Mouse (Mus musculus) cerebellum, postnatal 4 days (tissue): ENCODE measurements at regions not wholly inside any gene's neighbourhood (a gene's known extent, or its start where the extent isn't known, plus 50 kb on each side); places are given as distances from the start of the nearest gene placed in this dataset.

Source experiments
- DNase-seq, 2 experiments: peaks; one replicate each; pipeline ENCODE4 v3.0.0; 2022; ENCODE audit warnings: low spot score in 2 of 2, mixed read lengths in 1 of 2

- no peak for DNase-seq
These were observed 60.6 kb upstream of the Tas2r134 start for GRCm38 (mm10) chr2:51566554-51567246.

GRCm38 (mm10) chr2:51563881-51564280 lies 63.4 kb upstream of the Tas2r134 start:
- no peak for DNase-seq

GRCm38 (mm10) chr2:51563240-51563639 lies 64.1 kb upstream of the Tas2r134 start:
- no peak for DNase-seq

- no peak for DNase-seq
These were observed 76.4 kb upstream of the Tas2r134 start for GRCm38 (mm10) chr2:51550863-51551262.

- DNase-seq, result no peak
These were observed 78.2 kb upstream of the Tas2r134 start for GRCm38 (mm10) chr2:51549125-51549524.

- DNase-seq, result no peak
These were observed 81.1 kb upstream of the Tas2r134 start for GRCm38 (mm10) chr2:51546181-51546580.

- DNase-seq, result no peak
These were observed 83.4 kb upstream of the Tas2r134 start for GRCm38 (mm10) chr2:51543949-51544348.

- DNase-seq, result peak in 1 of 2 experiments; percentile 14
These were observed 85.0 kb upstream of the Tas2r134 start for GRCm38 (mm10) chr2:51542272-51542671.

- no peak for DNase-seq
These were observed 94.4 kb upstream of the Tas2r134 start for GRCm38 (mm10) chr2:51532709-51533414.

- DNase-seq, result no peak
These were observed 96.0 kb upstream of the Tas2r134 start for GRCm38 (mm10) chr2:51531106-51531839.

- DNase-seq, result no peak
These were observed 104.5 kb upstream of the Tas2r134 start for GRCm38 (mm10) chr2:51522766-51523165.

GRCm38 (mm10) chr2:51509220-51510011 lies 117.9 kb upstream of the Tas2r134 start:
- no peak for DNase-seq

GRCm38 (mm10) chr2:51497896-51498295 lies 129.4 kb upstream of the Tas2r134 start:
- no peak for DNase-seq

- no peak for DNase-seq
These were observed 153.6 kb upstream of the Tas2r134 start for GRCm38 (mm10) chr2:51473753-51474152.

GRCm38 (mm10) chr2:51467027-51467694 lies 160.2 kb upstream of the Tas2r134 start:
- DNase-seq, result no peak

- no peak for DNase-seq
These were observed 161.3 kb upstream of the Tas2r134 start for GRCm38 (mm10) chr2:51466003-51466402.

GRCm38 (mm10) chr2:51465576-51465975 lies 161.7 kb upstream of the Tas2r134 start:
- DNase-seq, result no peak

- DNase-seq, result no peak
These were observed 163.0 kb upstream of the Tas2r134 start for GRCm38 (mm10) chr2:51464356-51464755.

GRCm38 (mm10) chr2:51460896-51461295 lies 166.4 kb upstream of the Tas2r134 start:
- DNase-seq, result no peak

- no peak for DNase-seq
These were observed 167.8 kb upstream of the Tas2r134 start for GRCm38 (mm10) chr2:51459486-51459885.

- no peak for DNase-seq
These were observed 169.6 kb upstream of the Tas2r134 start for GRCm38 (mm10) chr2:51457717-51458116.
